Mouse (Mus musculus): ENCODE results near the gene Dcaf5.

The Dcaf5 gene

DNA sequence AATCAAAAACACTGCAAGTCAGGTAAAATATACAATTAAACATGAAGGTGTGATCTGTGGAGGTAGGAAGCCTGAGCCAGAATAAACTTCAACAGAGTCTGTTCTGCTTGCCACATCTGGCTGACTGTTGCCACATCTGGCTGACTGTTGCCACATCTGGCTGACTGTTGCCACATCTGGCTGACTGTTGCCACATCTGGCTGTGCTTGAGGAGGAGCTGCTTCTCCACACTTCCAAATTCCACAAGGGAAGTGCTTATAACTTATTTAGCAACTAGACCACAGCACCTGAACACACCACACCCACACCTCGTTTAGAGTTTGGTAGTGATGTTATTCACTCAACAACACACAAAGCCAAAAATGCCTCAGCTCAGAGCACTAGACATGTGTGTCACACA lies 74.7 kb downstream of the Dcaf5 start:
- in situ Hi-C loops (cut with MboI; ENCODE audit: low sequenced_read_pairs): no loop called here

DNA sequence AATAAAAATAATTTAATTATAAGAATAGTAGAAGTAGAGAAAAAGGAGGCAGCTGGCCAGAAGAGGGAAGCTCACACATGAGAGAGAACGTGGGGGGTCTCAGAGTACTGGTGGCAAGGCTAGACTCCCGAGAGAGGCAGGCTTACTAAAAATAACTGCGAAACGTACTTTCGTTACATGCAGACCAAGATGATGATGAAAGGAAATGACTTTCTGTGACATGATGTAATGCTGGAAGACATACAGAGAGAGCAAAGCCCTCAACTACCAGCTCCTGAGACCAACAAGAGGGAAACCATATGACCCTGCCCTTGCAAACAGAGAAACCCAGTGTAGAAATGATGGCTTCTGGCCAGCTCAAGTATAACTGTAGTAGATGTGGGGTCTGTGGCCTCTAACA lies 76.1 kb downstream of the Dcaf5 start:
- in situ Hi-C loops (cut with MboI; ENCODE audit: low sequenced_read_pairs): no loop called here

DNA sequence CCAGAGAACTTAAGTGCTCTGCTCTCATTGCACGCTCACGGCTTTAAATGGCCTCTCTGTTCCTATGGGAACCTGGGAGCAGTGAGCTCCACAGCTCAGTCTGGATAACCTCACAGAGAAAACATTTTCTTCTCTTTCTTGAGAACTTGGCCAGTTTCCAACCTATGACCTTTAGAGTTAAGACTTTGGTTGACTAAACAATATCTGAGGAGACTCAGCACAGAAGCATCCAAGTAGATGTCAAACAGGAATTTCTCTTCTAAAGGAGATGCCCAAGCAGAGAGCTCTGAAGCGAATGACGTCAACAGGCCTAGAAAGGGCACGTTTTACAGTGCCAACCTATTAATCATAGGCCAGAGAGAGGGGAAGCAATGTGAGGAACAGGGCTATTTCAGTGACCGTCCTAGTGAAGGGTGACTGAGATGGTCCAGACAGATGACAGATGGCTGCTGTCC lies 91.6 kb downstream of the Dcaf5 start:
- in situ Hi-C loops (cut with MboI; ENCODE audit: low sequenced_read_pairs): no loop called here

DNA sequence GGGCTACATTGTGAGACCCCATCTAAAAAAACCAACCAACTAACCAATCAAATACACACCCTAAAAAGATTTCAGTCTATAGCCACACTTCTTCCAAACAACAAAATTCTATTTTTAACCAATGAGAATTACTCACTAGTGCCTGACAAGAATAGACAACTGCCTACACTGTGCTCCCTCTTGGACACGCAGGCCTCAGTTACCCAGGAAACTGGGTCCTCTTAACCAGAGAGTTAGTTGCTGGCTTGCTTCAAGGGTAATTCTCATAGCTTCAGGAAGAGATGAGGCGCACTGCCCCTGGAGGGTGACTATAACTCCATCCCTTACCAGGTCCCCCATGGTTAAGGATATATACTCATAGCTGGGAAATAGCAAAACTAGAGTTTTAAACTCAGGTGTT lies 95.5 kb downstream of the Dcaf5 start:
- in situ Hi-C loops (cut with MboI; ENCODE audit: low sequenced_read_pairs): no loop called here

DNA sequence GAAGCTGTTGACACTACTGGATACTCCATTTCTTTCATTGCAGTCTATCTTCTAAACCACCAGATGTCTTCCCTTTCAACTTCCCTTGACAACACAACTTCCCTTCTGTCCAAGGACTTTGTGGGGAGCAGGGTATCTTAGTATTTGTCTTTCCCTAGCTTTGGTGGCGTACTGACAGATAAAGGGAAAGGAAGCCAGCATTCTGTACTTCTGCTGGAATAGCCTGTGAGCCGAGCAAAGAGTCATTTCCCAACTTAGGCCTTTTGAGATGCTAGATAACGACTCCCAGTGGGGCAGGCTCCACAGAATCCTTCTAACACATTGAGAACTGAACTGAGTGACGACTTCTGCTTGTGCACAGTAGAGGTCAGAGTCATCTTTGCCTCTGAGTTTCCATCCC lies 102.2 kb downstream of the Dcaf5 start:
- in situ Hi-C loops (cut with MboI; ENCODE audit: low sequenced_read_pairs): no loop called here

DNA sequence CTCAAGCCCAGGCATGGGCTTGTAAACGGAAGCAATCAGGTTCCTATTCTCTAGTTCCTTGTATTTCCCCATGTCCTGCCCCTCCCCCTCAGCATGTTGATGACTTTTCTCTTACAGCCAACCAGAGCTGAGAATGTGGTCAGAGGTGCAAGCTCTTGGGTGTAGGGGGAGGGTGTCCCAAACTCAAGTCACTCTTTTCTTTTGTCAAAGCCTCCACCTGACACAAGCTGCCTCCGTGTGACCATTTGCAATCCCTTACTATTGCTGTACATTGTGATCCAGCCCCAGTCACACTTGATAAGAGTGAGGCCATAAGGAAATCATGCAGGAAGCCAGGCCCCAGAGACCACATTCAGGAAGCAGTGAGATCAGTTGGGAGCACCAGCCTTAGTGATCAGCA lies 104.8 kb downstream of the Dcaf5 start:
- in situ Hi-C loops (cut with MboI; ENCODE audit: low sequenced_read_pairs): no loop called here

DNA sequence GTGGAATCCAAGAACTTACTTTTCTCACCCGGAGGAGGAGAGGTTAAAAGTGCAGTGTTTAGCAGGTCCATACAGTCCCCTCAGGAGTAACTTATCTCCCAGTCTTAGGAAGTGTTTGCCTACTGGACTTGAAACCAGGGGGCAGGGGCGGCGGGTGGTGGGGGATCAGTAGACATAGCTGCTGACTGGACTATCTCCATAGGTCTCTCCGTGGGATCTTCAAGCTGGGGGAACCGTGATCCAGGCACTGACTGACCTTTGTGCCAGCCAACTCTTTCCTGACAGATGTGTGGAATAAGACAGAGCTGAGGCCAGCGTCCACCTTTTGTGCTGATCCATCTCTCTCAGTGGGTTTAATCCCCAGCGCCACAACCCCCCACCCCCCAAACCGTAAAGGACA lies 105.6 kb downstream of the Dcaf5 start:
- in situ Hi-C loops (cut with MboI; ENCODE audit: low sequenced_read_pairs): no loop called here

DNA sequence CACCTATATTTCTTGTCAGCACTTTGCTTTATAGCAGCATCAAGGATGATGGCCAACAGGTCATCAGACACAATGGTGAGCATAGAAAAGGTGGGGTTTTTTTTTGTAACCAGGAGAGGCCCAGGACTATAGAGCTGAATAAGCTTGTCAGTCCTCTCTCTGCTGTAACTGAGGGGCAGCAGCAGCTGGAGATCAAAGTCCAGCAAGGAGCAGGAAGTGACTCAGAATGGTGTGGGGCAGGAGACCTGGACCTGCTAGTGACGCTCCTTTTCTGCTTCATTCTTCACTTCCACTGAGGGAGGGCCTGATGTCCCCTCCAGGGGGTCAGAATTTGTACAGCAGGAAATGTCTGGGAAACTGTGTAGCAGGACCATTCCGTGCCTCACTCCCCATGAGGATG lies 106.8 kb downstream of the Dcaf5 start:
- in situ Hi-C loops (cut with MboI; ENCODE audit: low sequenced_read_pairs): no loop called here

DNA sequence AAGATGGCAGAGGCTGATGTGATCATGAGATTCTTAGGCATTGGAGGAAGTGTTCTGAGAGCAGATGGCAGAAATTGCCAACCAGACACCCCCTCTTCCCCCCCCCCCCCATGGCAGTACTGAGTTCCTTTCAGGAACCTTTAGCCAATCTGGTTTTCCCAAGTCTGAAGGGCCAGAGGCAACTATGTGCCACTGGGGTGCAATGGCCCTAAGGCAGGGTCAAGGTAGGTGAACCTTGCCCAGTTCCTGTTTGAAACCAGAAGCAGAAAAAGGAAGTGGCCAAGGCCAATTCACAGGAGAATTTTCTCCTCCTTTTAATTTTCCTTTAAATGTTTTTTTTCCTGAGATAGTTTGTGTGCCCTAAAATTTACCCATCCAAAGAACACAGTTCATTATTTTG lies 110.4 kb downstream of the Dcaf5 start:
- in situ Hi-C loops (cut with MboI; ENCODE audit: low sequenced_read_pairs): no loop called here

DNA sequence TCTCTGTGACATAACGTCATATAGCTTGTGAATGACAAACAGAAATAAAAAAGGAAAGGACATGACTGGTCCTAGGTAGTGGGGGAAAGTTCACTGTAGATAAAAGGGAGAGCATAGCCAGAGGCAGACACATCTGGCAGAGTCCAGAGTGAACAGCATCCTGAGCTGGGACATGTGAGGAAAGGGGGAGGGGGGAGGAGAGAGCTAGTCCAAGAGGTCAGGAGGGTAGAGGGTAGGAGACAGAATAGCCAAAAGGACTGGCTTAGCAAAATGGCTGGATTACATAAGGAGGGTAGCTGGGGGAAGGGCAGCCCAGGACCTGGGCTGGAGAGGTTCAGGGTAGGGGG lies 111.6 kb downstream of the Dcaf5 start:
- in situ Hi-C loops (cut with MboI; ENCODE audit: low sequenced_read_pairs): no loop called here

DNA sequence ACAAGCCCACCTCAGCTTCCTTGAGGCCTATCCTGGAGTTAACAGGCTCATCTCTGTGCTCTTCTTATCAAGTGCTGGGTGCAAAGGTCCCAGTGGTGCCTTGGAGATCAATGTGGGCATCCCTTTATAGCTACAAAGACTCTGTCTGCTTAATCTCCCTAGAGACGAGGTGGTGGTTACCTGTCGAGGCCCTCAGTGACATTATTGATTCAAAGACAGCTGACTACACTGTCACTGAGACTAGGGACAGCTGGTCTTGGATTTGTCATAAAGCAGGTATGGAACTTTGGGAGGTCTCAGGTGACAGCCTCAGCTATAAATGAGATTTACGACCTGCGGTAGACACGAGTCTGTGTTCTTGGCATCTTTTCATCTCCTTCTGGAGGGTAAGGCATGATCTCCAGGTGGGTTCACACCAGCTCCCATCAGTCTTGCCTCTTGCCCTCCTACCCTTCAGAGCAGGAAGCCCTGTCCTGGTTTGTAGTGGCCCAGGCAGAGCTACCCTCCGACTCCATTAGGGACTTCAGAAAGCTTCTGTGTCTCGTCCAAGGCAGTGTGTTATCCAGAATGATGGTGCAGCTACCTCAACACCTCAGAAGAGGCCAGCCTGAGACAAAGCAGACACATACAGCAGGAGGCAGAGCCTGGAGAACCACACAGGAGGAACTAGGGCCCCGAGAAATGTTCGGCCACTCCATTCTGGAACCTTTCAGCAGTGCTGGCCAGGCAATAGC lies 112.2 kb downstream of the Dcaf5 start:
- in situ Hi-C loops (cut with MboI; ENCODE audit: low sequenced_read_pairs): no loop called here

DNA sequence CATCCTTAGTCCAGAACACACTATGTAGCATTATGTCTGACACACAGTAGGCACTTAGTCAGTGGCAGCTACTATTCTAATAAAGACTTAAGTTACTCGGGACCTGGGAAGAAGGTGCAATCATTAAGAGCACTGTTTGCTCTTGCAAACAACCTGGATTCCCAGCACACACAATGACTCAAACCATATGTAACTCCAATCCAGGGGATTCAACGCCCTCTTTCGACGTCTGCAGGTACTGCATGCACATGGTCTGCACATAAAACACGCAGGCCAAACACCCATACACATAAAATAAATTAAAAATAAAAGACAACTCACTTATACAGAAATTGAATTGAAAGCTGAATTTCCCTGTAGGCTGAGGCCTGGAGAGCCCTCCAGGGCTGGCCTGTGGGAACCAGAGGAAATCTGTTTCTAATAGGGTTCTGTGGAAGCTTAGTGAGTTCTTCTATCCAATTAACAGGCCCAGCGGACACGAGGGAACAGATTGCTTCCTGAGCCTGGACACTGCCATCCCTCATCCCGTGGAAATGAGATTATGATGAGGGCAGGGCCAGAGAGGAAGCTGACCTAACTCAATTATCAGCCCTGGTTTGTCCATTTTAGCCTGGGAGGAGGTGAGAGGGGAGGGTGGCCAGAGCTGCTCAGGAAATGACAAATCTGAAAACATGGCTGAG lies 112.9 kb downstream of the Dcaf5 start:
- in situ Hi-C loops (cut with MboI; ENCODE audit: low sequenced_read_pairs): no loop called here

DNA sequence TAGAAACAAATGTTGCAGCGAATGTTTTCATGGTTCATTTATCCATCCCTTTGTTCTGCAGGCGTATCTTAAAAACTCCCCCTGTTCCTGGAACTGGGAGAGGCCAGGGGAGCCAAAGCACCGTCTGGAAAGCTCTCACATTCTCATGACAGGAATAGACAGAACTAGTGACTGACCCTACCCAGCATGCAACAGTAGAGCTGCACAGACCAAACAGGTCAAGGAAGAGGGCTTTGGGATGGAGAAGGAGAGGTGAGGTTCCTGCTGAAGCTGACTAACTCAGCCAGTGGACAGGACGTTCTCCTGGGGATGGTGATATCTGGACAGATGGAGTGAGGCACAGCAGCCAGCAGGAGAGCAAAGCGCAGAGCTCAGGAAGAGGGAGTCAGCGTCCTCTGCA lies 113.9 kb downstream of the Dcaf5 start:
- in situ Hi-C loops (cut with MboI; ENCODE audit: low sequenced_read_pairs): no loop called here

DNA sequence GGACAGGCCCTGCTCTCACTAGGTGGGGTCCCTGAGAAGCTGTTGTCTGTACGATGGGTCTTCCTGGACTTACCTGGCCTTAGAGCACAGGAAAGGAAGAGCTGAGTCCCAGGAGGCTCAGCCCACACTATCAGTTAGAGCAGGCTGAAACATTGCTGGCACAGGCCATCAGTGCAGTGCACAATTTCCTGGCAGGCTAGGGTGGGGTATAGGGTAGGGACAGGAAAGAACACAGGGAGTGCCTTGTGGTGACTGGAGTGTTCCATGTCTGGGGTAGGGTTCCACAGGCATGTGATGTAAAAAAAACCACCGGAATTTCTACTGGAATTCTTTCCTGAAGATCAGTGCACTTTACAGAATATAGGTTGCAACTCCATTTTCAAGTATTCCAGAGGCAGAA lies 117.3 kb downstream of the Dcaf5 start:
- in situ Hi-C loops (cut with MboI; ENCODE audit: low sequenced_read_pairs): no loop called here

DNA sequence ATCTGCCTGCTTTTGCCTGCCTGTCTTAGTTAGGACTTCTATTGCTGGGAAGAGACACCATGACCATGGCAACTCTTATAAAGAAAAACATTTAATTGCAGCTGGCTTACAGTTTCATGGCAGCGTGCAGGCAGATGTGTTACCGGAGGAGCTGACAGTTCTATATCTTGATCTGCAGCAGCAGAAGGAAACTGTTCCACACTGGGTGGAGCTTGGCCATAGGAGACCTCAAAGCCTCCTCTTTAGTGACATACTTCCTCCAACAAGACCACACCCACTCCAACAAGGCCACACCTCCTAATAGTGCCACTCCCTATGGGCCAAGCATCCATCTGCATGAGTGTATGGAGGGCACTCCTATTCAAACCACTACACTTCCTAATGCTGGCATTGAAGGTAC lies 121.1 kb downstream of the Dcaf5 start:
- in situ Hi-C loops (cut with MboI; ENCODE audit: low sequenced_read_pairs): no loop called here

DNA sequence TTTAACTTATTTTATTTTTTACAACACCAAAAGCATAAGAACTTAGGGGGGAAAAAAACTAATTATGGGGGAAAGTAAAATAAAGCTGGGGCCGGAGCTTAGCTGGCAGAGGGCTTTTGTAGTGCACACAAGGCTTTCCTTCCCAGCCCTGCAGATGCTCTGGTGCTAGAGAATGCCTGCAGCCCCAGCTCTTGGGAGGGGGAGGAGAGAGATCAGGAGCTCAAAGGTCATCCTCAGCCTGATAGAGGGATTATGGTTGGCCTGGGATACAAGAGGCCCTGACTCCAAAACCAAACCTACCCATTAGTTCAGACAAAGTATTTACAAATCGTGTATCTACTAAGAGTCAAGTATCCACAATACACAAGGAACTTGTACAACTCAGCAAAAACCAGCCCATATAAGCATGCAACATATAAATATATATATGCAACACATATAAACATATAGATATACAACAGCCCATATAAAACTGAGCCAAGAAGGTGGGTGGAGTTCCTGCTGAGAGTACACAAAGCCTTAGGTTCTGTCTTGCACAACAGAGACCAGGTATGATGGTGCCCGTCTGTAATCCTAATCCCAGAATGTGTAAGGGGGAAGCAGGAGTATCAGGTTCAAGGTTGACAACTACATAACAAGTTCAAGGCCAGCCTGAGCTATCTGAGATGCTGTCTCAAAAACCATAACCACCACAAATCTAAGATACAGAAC lies 124.3 kb downstream of the Dcaf5 start:
- in situ Hi-C loops (cut with MboI; ENCODE audit: low sequenced_read_pairs): no loop called here

DNA sequence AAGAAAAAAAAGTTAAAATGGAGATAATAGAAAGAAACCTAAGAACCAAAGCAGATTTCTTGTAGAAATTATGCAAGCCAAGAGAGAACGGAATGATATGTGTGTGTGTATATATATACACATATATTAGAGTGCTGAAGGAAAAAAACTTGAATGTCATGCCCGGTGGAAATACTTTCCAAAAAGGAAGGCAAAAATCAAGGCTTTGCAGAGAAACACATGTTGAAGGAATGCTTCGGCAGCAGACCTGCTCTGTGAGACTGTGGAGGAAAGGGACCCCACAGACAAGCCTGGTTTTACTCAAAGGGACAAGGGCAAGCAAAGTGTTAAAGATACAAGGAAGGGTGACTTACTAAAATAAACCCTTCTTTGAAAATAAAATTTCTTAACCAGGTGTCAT lies 128.8 kb downstream of the Dcaf5 start:
- in situ Hi-C loops (cut with MboI; ENCODE audit: low sequenced_read_pairs): no loop called here

DNA sequence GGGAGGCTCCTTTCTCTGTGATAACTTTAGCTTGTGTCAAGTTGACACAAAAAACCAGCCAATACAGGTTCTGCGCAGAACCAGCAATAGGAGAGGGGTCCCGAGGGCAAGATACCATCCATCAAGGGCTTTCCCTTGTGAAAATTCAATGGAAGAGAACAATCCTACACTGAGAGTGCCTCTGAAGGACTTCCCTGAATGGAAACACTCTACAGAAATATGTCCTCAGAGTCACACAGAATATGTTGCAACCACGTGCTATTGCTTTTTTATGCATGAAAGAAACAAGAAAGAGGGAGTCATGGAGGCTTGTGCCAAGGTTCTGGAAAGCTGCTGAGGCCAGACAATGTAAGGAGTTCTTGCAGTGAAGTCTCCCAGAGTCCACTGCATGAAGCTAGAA lies 131.9 kb downstream of the Dcaf5 start:
- in situ Hi-C loops (cut with MboI; ENCODE audit: low sequenced_read_pairs): no loop called here

DNA sequence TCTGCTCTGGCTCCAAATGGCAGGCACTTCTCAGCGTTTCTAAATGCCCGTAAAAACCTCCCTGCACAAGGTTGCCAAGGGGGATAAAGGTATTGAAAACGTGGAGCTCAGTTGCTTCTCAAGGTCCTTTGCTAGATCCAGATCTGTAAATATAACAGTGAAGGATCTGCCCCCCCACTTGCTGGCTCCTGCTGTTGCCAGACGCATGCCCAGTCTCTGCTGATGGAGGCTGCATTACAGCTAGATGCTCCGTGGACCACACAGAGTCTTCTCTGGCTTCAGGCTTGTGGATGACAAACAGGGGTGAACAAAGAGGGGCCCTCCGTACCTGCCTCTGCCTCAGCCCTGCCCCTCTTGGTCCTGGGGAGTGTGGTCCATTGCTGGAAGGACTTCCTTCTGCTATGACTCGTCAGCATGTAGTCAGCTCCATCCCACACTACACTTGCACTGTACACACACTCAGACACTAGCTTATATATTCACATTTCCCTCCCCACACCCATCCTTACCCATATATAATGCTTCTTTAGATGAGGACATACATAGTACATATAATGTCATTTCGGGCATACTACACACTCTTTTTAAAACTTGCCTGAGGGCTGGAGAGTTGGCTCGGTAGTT lies 135.5 kb downstream of the Dcaf5 start:
- in situ Hi-C loops (cut with MboI; ENCODE audit: low sequenced_read_pairs): no loop called here

DNA sequence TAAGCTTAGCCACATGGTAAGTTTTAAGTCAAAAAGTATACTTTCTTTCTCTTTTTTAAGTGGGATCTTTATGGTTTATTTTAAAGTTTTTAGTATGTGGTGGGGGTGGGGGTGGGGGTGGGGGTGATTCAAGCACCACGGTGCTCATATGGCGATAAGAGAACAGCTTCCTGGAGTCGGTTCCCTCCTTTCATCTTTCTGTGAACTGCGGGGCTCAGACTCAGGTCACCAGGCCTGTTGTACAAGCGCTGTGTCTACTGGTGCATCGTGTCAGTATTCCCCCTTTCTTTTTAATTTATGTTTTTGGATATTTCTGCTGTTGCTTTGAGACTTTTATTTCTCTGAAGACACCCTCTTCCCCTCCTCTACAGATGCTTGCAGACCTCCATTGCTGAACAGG lies 137.7 kb downstream of the Dcaf5 start:
- in situ Hi-C loops (cut with MboI; ENCODE audit: low sequenced_read_pairs): no loop called here

DNA sequence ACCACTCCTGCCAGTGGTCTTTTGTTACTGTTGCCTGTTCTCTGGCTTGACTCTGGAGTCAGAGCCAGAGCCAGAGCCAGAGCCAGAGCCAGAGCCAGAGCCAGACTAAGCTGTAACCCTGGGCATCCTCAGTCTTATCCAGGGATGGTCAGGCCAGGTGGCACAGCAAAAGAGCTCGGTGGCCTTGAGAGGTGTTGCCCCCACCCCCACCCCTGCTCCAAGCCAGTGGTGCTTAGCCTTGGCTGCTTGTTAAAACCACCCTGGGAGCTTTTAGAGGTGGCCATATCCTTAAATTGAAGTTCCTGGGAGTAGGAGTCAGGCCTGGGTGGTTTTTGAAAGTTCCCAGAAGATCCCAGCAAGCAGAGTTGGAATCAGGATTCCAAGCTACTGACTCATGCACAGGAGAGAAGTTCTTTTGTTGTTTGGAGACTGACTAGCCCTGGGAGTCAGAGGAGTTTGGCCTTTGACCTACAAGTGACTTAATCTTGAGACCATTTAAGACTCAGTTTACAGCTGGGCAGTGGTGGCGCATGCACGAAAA lies 144.4 kb downstream of the Dcaf5 start:
- in situ Hi-C loops (cut with MboI; ENCODE audit: low sequenced_read_pairs): no loop called here

DNA sequence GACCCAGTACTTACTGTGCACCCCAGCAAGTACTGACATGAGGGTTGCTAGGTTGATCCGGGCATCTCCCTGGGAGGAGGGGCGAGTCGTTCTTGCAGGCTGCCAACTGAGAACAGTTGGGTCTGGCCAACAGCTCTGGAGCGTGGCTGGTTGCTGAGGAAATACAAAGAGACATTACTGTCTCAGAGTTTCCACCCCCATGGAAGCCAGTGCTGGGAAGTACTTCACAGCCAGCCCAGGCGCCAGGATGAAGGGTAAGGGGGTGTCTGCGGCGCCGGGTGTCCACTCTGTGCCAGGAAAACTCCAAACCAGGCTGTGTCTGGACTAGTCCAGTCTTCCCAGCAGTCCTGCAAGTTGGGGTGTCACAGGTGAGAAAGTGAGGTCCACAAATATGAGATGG lies 145.4 kb downstream of the Dcaf5 start:
- in situ Hi-C loops (cut with MboI; ENCODE audit: low sequenced_read_pairs): no loop called here

Data from CH12F3 (cell line).